8 mouse cellular contexts compared by ENCODE assay signal in genomic region chr1:86503165-86503747, GRCm38 (mm10). TPM values are rescaled to one million over a fixed set of nuclear protein-coding genes. Genes with fewer than 3 reads are reported as not detected.
DNase-seq lines count a peak whose midpoint lies in the region; ATAC-seq lines count a peak whose summit lies in the region.

No protein-coding gene starts in this region.

- H3K27me3 ChIP-seq in forebrain, embryonic 13.5 days: no peaks in the 10 kb centered on the region
- no peaks in the 10 kb centered on the region for H3K27me3 ChIP-seq in stomach, embryonic 16.5 days (ENCODE audit: control insufficient read depth, insufficient read depth, low read length)

- peak overlapping the region; percentile 75 for H3K4me2 ChIP-seq in forebrain, embryonic 13.5 days
- H3K4me2 ChIP-seq in stomach, embryonic 16.5 days (ENCODE audit: low read depth, low read length): peak overlapping the region; percentile 80

- peak overlapping the region; percentile 96 for H3K27ac ChIP-seq in forebrain, embryonic 13.5 days
- H3K27ac ChIP-seq in stomach, embryonic 16.5 days (ENCODE audit: low read length): peak overlapping the region; percentile 99

- H3K4me3 ChIP-seq in forebrain, embryonic 13.5 days: peak overlapping the region; percentile 44
- H3K4me3 ChIP-seq in stomach, embryonic 16.5 days (replicated peaks; ENCODE audit: low read length): peak overlapping the region; percentile 50

- peak; percentile 1; the same call in 1 of the 2 replicates for ATAC-seq in forebrain, embryonic 13.5 days
- peak; percentile 32 for ATAC-seq in stomach, embryonic 16.5 days (ENCODE audit: insufficient read depth, low FRiP score)

- WGBS in forebrain, embryonic 13.5 days: 10% methylated on average over 16 of the region's 16 CpGs
- WGBS in stomach, embryonic 16.5 days: 18% methylated on average over 16 of the region's 16 CpGs

- no peaks in the 10 kb centered on the region for H3K9me3 ChIP-seq in forebrain, embryonic 13.5 days (replicated peaks)
- no peaks in the 10 kb centered on the region for H3K9me3 ChIP-seq in stomach, embryonic 16.5 days (replicated peaks; ENCODE audit: control insufficient read depth, low read length)

- peak; percentile 98 for DNase-seq in A20 (ENCODE audit: low read depth, low spot score)
- peak; percentile 95 for DNase-seq in ES-CJ7 (ENCODE audit: low read depth, low spot score)
- peak; percentile 48 for DNase-seq in kidney, postnatal 14 days
- peak; percentile 66 for DNase-seq in mesoderm, embryonic 11.5 days (ENCODE audit: low read depth, low spot score)
- DNase-seq in left cerebral cortex, adult 18-20 months (ENCODE audit: low spot score in 2 of 2): no peak
- no peak for DNase-seq in cerebellum, postnatal 14 days

- no peaks in the 10 kb centered on the region for H3K36me3 ChIP-seq in forebrain, embryonic 13.5 days (ENCODE audit: poor library complexity, severe bottlenecking)
- H3K36me3 ChIP-seq in stomach, embryonic 16.5 days (ENCODE audit: control insufficient read depth, insufficient read depth, low read length): no peaks in the 10 kb centered on the region

- H3K9ac ChIP-seq in forebrain, embryonic 13.5 days: peak overlapping the region; percentile 81
- H3K9ac ChIP-seq in stomach, embryonic 16.5 days (ENCODE audit: low read length): peak overlapping the region; percentile 82

- H3K4me1 ChIP-seq in forebrain, embryonic 13.5 days: peaks cover 66% of the 10 kb centered on the region
- H3K4me1 ChIP-seq in stomach, embryonic 16.5 days (ENCODE audit: control insufficient read depth, insufficient read depth, low read length): peaks cover 59% of the 10 kb centered on the region

RNA-seq across cellular contexts. Expression of gene Ptma, which starts 23.3 kb away (rescaled TPM):
- 2,754 and 3,239 TPM in 2 replicates for polyA plus RNA-seq in forebrain, embryonic 13.5 days (2015; fragmentation: Nextera tagmentation; extraction: Ambion mirVana)
- 1,914 and 2,170 TPM in 2 replicates for polyA plus RNA-seq in stomach, embryonic 16.5 days (2015; fragmentation: Nextera tagmentation; extraction: Ambion mirVana)
- 100 to 1,000 TPM; 356 to 357 TPM for total RNA-seq in left cerebral cortex, adult 18-20 months (2021)

Comparison
In these comparisons a context has a peak if more than half of its experiments do, and no peak if none do; other contexts are left out.
1. DNase-seq: peak in A20 (single experiment), ES-CJ7 (single experiment), kidney, postnatal 14 days (single experiment) and mesoderm, embryonic 11.5 days (single experiment); none in left cerebral cortex, adult 18-20 months (0 of 2) and cerebellum, postnatal 14 days (0 of 2).